Mouse (Mus musculus): ENCODE data around the gene Pdzrn4. TPM values are rescaled to one million over a fixed set of nuclear protein-coding genes. Genes with fewer than 3 reads are reported as not detected.

Gene Pdzrn4
- not detected for total RNA-seq (2023)

GRCm38 (mm10) chr15:92396770-92397608 is at the start of gene Pdzrn4:
Gene Pdzrn4, plus strand, starts transcription at chr15:92396881.

